1 mouse cellular context compared by ENCODE assay signal in the genomic region with DNA sequence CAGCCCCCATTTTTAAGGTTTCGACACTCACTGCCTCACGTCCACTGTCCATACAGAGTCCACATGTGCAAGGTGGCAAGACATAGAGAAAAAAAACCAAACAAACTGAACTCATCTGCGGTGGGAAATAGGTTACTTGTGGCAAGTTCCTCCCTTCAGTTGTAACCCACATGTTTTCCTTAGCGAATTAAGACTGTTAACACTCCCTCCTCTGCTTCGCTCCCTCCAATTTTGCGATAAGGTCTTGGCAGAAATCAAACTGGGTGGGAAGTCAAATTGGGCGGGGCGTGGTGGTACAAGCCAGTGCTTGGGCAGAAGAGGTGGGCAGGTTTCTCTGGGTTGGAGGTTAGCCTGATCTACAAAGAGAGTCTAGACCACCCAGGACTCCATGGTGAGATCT.
A peak's percentile ranks its signal among the peaks of the same experiment; 100 is the strongest.
TF ChIP-seq lines count a peak whose summit lies in the region.

No protein-coding gene starts in this region.

TF ChIP-seq in MEL, 35 proteins besides CTCF, POLR2A, EP300 and RAD21 (continued from another document):
- peak; percentile 83 for TF ChIP-seq MAX (IDR thresholded peaks at IDR 0.05; ENCODE audit: low read length)
- peak; percentile 49; the same call in 1 of the 2 replicates for TF ChIP-seq MYC (IDR thresholded peaks at IDR 0.05; ENCODE audit: low read depth, low read length)
- 0 out of 2 replicates have a peak, but pooled peaks have one; percentile 52 for TF ChIP-seq TBP (IDR thresholded peaks at IDR 0.05; ENCODE audit: low read depth, low read length)
